Mouse (Mus musculus) ES-E14 (cell line): ENCODE measurements at regions not wholly inside any gene's neighbourhood (a gene's known extent, or its start where the extent isn't known, plus 50 kb on each side); places are given as distances from the start of the nearest gene placed in this dataset.

Source experiments
- DNase-seq: peaks from one replicate; pipeline ENCODE4 v3.0.0-alpha.2; 2013; ENCODE audit warnings: low read depth, low spot score
- H3K27ac ChIP-seq: 2 replicates; pipeline ENCODE4 v1.5.1; 2012; ENCODE audit warnings: low read depth, mild to moderate bottlenecking, low read length, moderate library complexity, mixed read lengths; ENCODE audit not compliant: poor library complexity, insufficient read depth, severe bottlenecking
- H3K36me3 ChIP-seq: 2 replicates; pipeline ENCODE4 v1.6.1; 2012; ENCODE audit warnings: mild to moderate bottlenecking, low read length, moderate library complexity, mixed read lengths; ENCODE audit not compliant: control insufficient read depth, poor library complexity, insufficient read depth, severe bottlenecking
- H3K4me1 ChIP-seq, 2 experiments: fragments of 150-350 bp in 1 of 2; sonication (generic) in 1 of 2; 2 replicates each; pipeline ENCODE4 v1.6.1; 2012; ENCODE audit warnings: low read length in 2 of 2, mild to moderate bottlenecking in 1 of 2, mixed read lengths in 1 of 2; ENCODE audit not compliant: control insufficient read depth in 2 of 2, insufficient read depth in 2 of 2, poor library complexity in 1 of 2
- H3K4me3 ChIP-seq, 2 experiments: fragments of 150-350 bp in 1 of 2; sonication (generic) in 1 of 2; 2 replicates each; pipeline ENCODE4 v1.5.1; 2012; ENCODE audit warnings: low read length in 2 of 2, low read depth in 1 of 2, mild to moderate bottlenecking in 1 of 2, mixed read lengths in 1 of 2; ENCODE audit not compliant: insufficient read depth in 1 of 2, poor library complexity in 1 of 2, severe bottlenecking in 1 of 2
- H3K9ac ChIP-seq: 2 replicates; pipeline ENCODE4 v1.6.1; 2012; ENCODE audit warnings: low read depth, mild to moderate bottlenecking, low read length, mixed read lengths; ENCODE audit not compliant: poor library complexity, insufficient read depth, severe bottlenecking
- H3K9me3 ChIP-seq: fragments of 150-350 bp; sonication (generic); 2 replicates; pipeline ENCODE4 v1.6.1; 2012; ENCODE audit warnings: low read depth, mild to moderate bottlenecking, low read length; ENCODE audit not compliant: control insufficient read depth, insufficient read depth
- CHD2 ChIP-seq: IDR thresholded peaks from 2 replicates; pipeline ENCODE4 v1.6.1; 2014; ENCODE audit warnings: mild to moderate bottlenecking, low read depth, low read length, inconsistent platforms
- HCFC1 ChIP-seq: IDR thresholded peaks from 2 replicates; pipeline ENCODE4 v1.6.1; 2012; ENCODE audit warnings: low read length, inconsistent platforms, borderline replicate concordance; ENCODE audit not compliant: insufficient read depth
- MAFK ChIP-seq: IDR thresholded peaks from 2 replicates; pipeline ENCODE4 v1.6.1; 2014; ENCODE audit warnings: mild to moderate bottlenecking, low read depth, low read length, inconsistent platforms; ENCODE audit not compliant: insufficient read depth
- ZC3H11A ChIP-seq: IDR thresholded peaks from 2 replicates; pipeline ENCODE4 v1.6.1; 2012; ENCODE audit warnings: low read depth, mild to moderate bottlenecking, inconsistent platforms, low read length, borderline replicate concordance
- ZNF384 ChIP-seq: IDR thresholded peaks from 2 replicates; pipeline ENCODE4 v1.6.1; 2012; ENCODE audit warnings: low read depth, low read length, inconsistent platforms
- in situ Hi-C, 2 experiments: fragments of 600-800 bp; cut with MboI; formaldehyde crosslinking; loops; one replicate each; pipeline ENCODE4 v1.15.1; 2025; ENCODE audit warnings: low sequenced_read_pairs in 2 of 2, inconsistent platforms in 1 of 2; ENCODE audit not compliant: unreplicated experiment in 2 of 2

GRCm38 (mm10) chr10:104042387-104042775 is 100.4 kb upstream of the Gm21293 start:
- Histone ChIP-seq H3K27ac (no peak overlapping the region), H3K36me3 (no peaks in the 10 kb centered on the region), H3K4me1 (no peaks in the 10 kb centered on the region), H3K4me3 (no peak overlapping the region), H3K9me3 (no peaks in the 10 kb centered on the region), H3K9ac (no peak overlapping the region)
- in situ Hi-C loops: no loop called here
- DNase-seq: no peak
- TF ChIP-seq MAFK (no peak), HCFC1 (no peak), ZC3H11A (no peak), ZNF384 (no peak), CHD2 (no peak)

GRCm38 (mm10) chr10:104043569-104043968 is 99.2 kb upstream of the Gm21293 start:
- Histone ChIP-seq H3K9me3 (no peaks in the 10 kb centered on the region), H3K27ac (no peak overlapping the region), H3K36me3 (no peaks in the 10 kb centered on the region), H3K4me1 (no peaks in the 10 kb centered on the region), H3K4me3 (no peak overlapping the region), H3K9ac (no peak overlapping the region)
- no peak for DNase-seq
- in situ Hi-C loops: no loop called here
- TF ChIP-seq CHD2: no peak
